Mouse (Mus musculus) hindbrain, embryonic 14.5 days (tissue): Measurements from ENCODE around the gene Calhm4. TPM values are rescaled to one million over a fixed set of nuclear protein-coding genes. Genes with fewer than 3 reads are reported as not detected.

Source experiments
- ATAC-seq: fragments of 200-750 bp; cut with Nextera tagmentation; 2 replicates; pipeline ENCODE4 v1.8.0; 2017; ENCODE audit warnings: moderate number of reproducible peaks, mild to moderate bottlenecking, moderate TSS enrichment, moderate library complexity; ENCODE audit not compliant: low FRiP score
- DNase-seq: peaks from one replicate; pipeline ENCODE4 v3.0.0-alpha.2; 2015; ENCODE audit warnings: low spot score
- H3K27ac ChIP-seq: fragments of 300-500 bp; sonication (generic); 2 replicates; pipeline ENCODE4 v1.5.1; 2014; ENCODE audit warnings: mild to moderate bottlenecking, moderate library complexity
- H3K27me3 ChIP-seq: fragments of 300-500 bp; sonication (generic); 2 replicates; pipeline ENCODE4 v1.6.1; 2014; ENCODE audit warnings: mild to moderate bottlenecking, low read length, mixed read lengths; ENCODE audit not compliant: control insufficient read depth, insufficient read depth
- H3K36me3 ChIP-seq: fragments of 300-500 bp; sonication (generic); replicated peaks from 2 replicates; pipeline ENCODE4 v1.6.1; 2014; ENCODE audit not compliant: control insufficient read depth, insufficient read depth
- H3K4me1 ChIP-seq: fragments of 300-500 bp; sonication (generic); replicated peaks from 2 replicates; pipeline ENCODE4 v1.6.1; 2014; ENCODE audit warnings: antibody characterized with exemption, low read length, mixed read lengths; ENCODE audit not compliant: control insufficient read depth, insufficient read depth
- H3K4me2 ChIP-seq: fragments of 300-500 bp; sonication (generic); replicated peaks from 2 replicates; pipeline ENCODE4 v1.6.1; 2014; ENCODE audit warnings: mild to moderate bottlenecking, moderate library complexity
- H3K4me3 ChIP-seq: fragments of 300-500 bp; sonication (generic); replicated peaks from 2 replicates; pipeline ENCODE4 v1.5.1; 2014; ENCODE audit warnings: mild to moderate bottlenecking, low read length
- H3K9ac ChIP-seq: fragments of 300-500 bp; sonication (generic); 2 replicates; pipeline ENCODE4 v1.6.1; 2014
- H3K9me3 ChIP-seq: fragments of 300-500 bp; sonication (generic); 2 replicates; pipeline ENCODE4 v1.6.1; 2016; ENCODE audit warnings: low read length; ENCODE audit not compliant: control insufficient read depth
- WGBS: fragments of 180-500 bp; shearing (Covaris S2); extraction: QIAGEN DNeasy Blood & Tissue Kit; methylation state at CpG from one replicate; pipeline ENCODE4 v1.1.7; 2014; 5-methylcytosine and 5-hydroxymethylcytosine counted together
- polyA plus RNA-seq: library from polyadenylated mRNA; unstranded; fragments of >200 nt; fragmentation: Nextera tagmentation; extraction: Ambion mirVana; gene quantifications from 2 replicates; pipeline ENCODE4 v1.2.1, GENCODE M21; 2014

Calhm4 gene
- polyA plus RNA-seq, 1 experiment from 2014 or later = not detected

GRCm38 (mm10) chr10:34066591-34066990 lies 22.5 kb upstream of the Calhm4 start:
- no peaks in the 10 kb centered on the region for H3K4me1 ChIP-seq
- H3K9ac ChIP-seq = no peak overlapping the region
- ATAC-seq = no peak
- 64% methylated on average over 3 of the region's 3 CpGs for WGBS
- DNase-seq = no peak
- H3K27me3 ChIP-seq = no peaks in the 10 kb centered on the region
- H3K4me3 ChIP-seq = no peak overlapping the region
- H3K4me2 ChIP-seq = no peak overlapping the region
- no peak overlapping the region for H3K27ac ChIP-seq
- H3K9me3 ChIP-seq = no peaks in the 10 kb centered on the region
- H3K36me3 ChIP-seq = no peaks in the 10 kb centered on the region

DNA sequence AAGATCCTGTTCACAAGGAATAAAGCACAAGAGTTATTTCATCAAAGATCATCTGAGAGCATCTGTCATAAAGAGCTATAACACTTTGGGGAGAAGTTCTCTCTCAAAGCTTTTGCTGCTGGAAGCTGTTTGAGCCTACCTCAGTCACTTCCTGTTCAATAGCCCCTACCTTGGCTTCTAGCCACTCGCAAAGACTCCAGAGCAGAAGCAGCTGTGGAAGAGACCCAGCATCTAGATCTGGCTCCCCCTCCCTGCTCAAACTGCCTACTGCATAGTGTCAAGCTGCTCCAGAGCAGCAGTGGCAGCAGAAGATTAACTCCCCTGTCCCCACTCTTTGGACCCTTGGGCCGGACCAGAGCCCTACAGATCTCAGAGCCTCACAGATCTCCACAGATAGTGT lies 9.9 kb upstream of the Calhm4 start:
- no peaks in the 10 kb centered on the region for H3K9me3 ChIP-seq
- WGBS = 95% methylated on average over 2 of the region's 2 CpGs
- no peaks in the 10 kb centered on the region for H3K4me1 ChIP-seq
- no peak overlapping the region for H3K27ac ChIP-seq
- DNase-seq (no peak), ATAC-seq (no peak)
- no peak overlapping the region for H3K4me2 ChIP-seq
- H3K36me3 ChIP-seq = no peaks in the 10 kb centered on the region
- no peak overlapping the region for H3K9ac ChIP-seq
- H3K27me3 ChIP-seq = no peaks in the 10 kb centered on the region
- no peak overlapping the region for H3K4me3 ChIP-seq

DNA sequence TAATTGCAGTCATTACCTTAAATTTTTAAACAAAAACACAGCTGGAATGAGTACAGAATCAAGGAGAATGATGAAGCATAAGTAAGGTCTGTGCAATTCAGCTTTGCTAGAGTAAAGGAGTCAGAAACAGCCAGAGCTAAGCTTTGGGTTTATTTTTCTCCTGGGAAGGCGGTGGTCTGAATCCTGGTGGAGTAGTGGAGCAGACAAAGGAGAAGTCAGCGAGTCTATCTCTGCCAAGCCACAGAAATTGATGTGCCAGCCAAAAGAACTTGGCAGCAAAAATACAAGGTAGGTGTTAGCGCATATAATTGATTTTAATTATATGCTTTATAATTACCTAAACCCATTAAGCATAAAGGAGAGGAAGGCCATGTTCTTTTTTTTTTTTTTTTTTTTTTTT lies 6.7 kb downstream of the Calhm4 start, which contains the start of gene Trappc3l:
Trappc3l (plus strand) TSS at position 197 of the 400 bp plus-strand sequence.
- Histone ChIP-seq H3K36me3 (no peaks in the 10 kb centered on the region), H3K4me1 (no peaks in the 10 kb centered on the region; the same call in 1 of the 2 replicates), H3K4me2 (no peak within 1 kb of the TSS), H3K27ac (no peak within 1 kb of the TSS), H3K9ac (no peak within 1 kb of the TSS), H3K27me3 (no peaks in the 10 kb centered on the region), H3K9me3 (no peaks in the 10 kb centered on the region), H3K4me3 (no peak within 1 kb of the TSS)
- WGBS = 75% methylated on average over 3 of the region's 3 CpGs
- ATAC-seq (no peak), DNase-seq (no peak)

DNA sequence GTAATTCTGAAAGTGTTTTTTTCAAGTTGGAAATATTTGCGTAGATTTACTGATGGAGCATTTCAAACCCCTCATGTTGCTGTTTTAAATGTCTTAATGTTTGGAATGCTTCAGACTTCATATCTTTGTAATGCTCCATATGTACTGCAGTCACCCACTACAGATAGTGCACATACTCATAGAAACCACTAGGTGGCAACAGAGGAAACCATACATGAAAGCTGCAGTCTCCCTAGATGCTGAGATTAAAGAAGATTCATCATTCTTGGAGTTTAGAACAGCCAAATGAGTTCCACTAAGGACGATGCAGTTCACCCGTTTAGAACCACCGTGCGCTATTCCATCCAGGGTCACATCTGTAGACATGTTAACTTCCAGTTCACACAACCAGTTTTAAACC lies 7.5 kb downstream of the Calhm4 start:
- H3K4me2 ChIP-seq = no peak overlapping the region
- no peak overlapping the region for H3K27ac ChIP-seq
- WGBS = 24% methylated on average over 5 of the region's 5 CpGs
- H3K9ac ChIP-seq = no peak overlapping the region
- ATAC-seq (peak; percentile 86), DNase-seq (peak; percentile 77)
- no peaks in the 10 kb centered on the region for H3K27me3 ChIP-seq
- no peak overlapping the region for H3K4me3 ChIP-seq
- H3K9me3 ChIP-seq = no peaks in the 10 kb centered on the region
- H3K36me3 ChIP-seq = no peaks in the 10 kb centered on the region
- H3K4me1 ChIP-seq = no peaks in the 10 kb centered on the region; the same call in 1 of the 2 replicates

DNA sequence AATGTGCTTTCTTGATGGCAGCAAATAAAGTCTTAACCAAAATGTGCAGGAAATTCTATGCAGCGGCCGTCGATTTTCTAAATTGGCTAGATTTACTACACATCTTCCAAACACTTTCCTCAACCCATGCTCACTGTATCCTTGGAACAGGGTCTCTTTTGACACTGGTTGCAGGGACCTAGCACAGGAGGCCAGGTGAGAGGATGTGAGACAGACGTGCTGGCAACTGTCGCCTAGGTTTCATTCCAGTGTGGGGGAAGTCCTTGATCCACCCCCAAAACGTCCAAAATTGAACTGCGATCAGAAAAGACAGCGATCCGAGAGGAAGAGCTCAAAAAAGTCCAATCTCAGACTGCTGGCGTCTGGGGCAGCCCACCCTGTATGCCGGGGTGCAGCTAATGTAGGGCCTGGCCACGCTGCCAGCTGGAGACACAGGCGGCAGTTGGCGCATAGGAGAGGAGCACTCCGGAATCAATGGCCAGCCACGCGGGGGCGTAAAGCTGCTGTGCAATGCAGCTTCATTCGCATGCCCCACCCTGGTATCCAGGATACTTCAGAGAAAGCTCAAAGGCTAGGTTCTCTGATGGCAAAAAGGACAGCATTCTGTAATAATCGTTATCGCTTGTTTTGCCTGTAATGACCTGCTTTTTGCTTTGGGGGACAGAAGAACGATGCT lies 10.3 kb downstream of the Calhm4 start:
- DNase-seq = peak; percentile 79
- 19% methylated on average over 22 of the region's 22 CpGs for WGBS
- no peak overlapping the region for H3K27ac ChIP-seq
- no peaks in the 10 kb centered on the region for H3K36me3 ChIP-seq
- H3K9me3 ChIP-seq = no peaks in the 10 kb centered on the region
- no peak overlapping the region for H3K4me3 ChIP-seq
- H3K4me2 ChIP-seq = peak overlapping the region; percentile 44
- H3K27me3 ChIP-seq = no peaks in the 10 kb centered on the region
- no peaks in the 10 kb centered on the region; the same call in 1 of the 2 replicates for H3K4me1 ChIP-seq
- peak; percentile 91 for ATAC-seq
- peak overlapping the region; percentile 46 for H3K9ac ChIP-seq

DNA sequence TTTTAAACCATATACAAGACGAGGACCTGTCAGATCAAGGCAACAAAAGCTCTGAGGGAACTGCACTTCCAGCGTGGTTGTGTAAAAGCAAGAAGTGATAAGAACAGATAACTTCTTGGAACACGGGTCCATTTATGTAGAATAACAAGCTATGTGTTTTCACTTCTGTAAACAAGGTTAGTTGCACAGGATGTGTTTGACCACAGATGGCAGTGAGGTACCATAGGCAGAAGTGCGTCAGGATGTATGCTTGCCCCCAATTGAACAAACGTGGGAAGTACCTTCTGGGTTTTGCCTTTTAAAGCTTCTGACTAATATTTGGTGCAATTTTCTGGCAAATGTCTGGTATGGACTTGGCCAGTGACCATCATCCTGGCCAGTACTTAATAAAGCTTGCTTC lies 13.8 kb downstream of the Calhm4 start:
- no peak for ATAC-seq
- H3K9me3 ChIP-seq = no peaks in the 10 kb centered on the region
- H3K4me3 ChIP-seq = no peak overlapping the region
- H3K27ac ChIP-seq = no peak overlapping the region
- H3K9ac ChIP-seq = no peak overlapping the region
- H3K4me1 ChIP-seq = no peaks in the 10 kb centered on the region; the same call in 1 of the 2 replicates
- H3K4me2 ChIP-seq = no peak overlapping the region
- H3K27me3 ChIP-seq = no peaks in the 10 kb centered on the region
- no peak for DNase-seq
- 84% methylated on average over 5 of the region's 5 CpGs for WGBS
- H3K36me3 ChIP-seq = no peaks in the 10 kb centered on the region

DNA sequence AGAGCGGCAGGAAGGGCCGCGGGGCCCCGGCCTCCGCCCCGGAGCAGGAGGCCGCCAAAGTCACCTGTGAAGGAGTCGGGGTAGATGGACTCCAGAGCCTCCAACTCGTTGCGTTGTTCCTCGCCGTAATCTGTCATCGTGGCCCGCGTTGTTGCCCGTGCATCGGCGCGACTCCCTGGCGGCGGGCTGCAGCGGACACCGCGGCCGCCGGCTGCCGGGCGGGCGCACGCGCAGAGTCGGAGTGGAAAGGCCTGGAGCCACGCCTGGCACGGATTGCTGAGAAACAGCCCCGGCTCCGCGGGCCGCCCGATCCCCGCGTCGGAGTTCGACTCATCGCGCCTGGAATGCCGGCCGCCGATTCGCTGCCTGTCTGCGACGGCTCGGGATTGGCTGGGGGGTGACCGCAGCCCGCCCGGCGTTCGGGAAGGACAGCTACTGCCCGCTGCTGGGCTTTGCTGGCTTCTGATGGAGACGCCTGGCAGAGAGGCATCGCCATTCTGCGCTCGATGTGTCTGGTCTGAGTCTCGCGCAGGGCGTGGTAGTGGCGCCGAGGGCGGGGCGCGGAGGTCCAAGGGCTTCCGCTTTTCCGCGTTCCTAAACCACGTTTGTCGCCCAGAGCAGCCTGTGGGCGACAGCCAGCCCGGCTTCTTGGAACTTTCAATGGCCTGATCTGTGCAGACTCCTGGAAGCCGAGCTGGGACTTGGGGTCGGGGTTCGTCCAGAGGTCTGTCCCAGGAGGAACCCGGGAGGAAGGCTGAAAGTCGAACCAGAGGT lies 24.6 kb downstream of the Calhm4 start, which contains the start of gene Rwdd1:
Rwdd1 (minus strand) TSS at position 323 of the 774 bp plus-strand sequence.
- H3K27me3 ChIP-seq = no peaks in the 10 kb centered on the region
- H3K4me1 ChIP-seq = peaks cover 17% of the 10 kb centered on the region
- H3K9ac ChIP-seq = peak within 1 kb of the TSS; percentile 90
- H3K4me3 ChIP-seq = peak within 1 kb of the TSS; percentile 99
- peak within 1 kb of the TSS; percentile 61 for H3K4me2 ChIP-seq
- WGBS = under 1% methylated on average over 82 of the region's 82 CpGs
- H3K36me3 ChIP-seq = no peaks in the 10 kb centered on the region
- peak; percentile 94 for DNase-seq
- ATAC-seq = peak; percentile 100
- no peaks in the 10 kb centered on the region for H3K9me3 ChIP-seq
- H3K27ac ChIP-seq = peak within 1 kb of the TSS; percentile 94

DNA sequence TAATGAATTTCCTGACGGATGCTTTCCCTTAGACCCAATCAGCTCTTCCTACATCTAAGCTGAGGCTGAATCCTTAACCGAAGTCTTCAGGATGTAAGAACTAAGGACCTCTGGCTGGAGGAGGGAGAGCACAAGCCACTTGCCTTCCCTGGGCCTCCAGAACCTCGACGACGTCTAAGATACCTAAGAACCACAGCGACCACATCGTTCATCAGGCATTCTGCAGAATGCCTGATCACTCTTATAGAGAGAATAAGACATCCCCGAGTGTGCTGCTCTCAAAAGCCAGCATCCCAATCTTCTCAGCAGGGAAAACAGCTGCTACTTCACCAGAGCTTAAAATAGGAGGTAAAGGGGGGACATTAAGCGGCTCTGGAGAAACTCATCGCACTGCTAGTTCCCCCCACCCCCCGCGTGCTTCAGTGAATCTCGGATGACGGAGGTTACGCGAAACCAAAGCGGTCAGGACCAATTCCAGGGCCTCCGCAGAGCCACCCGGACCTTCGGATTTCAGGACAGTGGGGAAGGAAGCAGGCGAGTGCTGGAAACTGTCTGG lies 25.3 kb downstream of the Calhm4 start:
- under 1% methylated on average over 21 of the region's 21 CpGs for WGBS
- DNase-seq = peak; percentile 30
- Histone ChIP-seq H3K4me3 (peak overlapping the region; percentile 99), H3K27me3 (no peaks in the 10 kb centered on the region), H3K9me3 (no peaks in the 10 kb centered on the region), H3K9ac (peak overlapping the region; percentile 90), H3K4me2 (peak overlapping the region; percentile 61), H3K36me3 (no peaks in the 10 kb centered on the region), H3K27ac (peak overlapping the region; percentile 94), H3K4me1 (peaks cover 17% of the 10 kb centered on the region)
- no peak for ATAC-seq

- Histone ChIP-seq H3K4me1 (peaks cover 10% of the 10 kb centered on the region), H3K27me3 (no peaks in the 10 kb centered on the region), H3K4me3 (no peak overlapping the region), H3K36me3 (peaks cover 17% of the 10 kb centered on the region), H3K9me3 (no peaks in the 10 kb centered on the region), H3K9ac (no peak overlapping the region), H3K4me2 (no peak overlapping the region), H3K27ac (no peak overlapping the region)
- WGBS = 82% methylated on average over 2 of the region's 2 CpGs
- ATAC-seq (no peak), DNase-seq (no peak)
Observed at GRCm38 (mm10) chr10:34013241-34013640, 30.9 kb downstream of the Calhm4 start.
